Mouse (Mus musculus) retina, postnatal 7 days (tissue): ENCODE data around the gene Mpdz.

Experiments used
- DNase-seq: peaks from one replicate; pipeline ENCODE4 v3.0.0-alpha.2; 2012; ENCODE audit warnings: low read depth, low spot score

Mpdz gene

GRCm38 (mm10) chr4:81283081-81283480, 159.5 kb downstream of the Mpdz start:
- no peak for DNase-seq

DNA sequence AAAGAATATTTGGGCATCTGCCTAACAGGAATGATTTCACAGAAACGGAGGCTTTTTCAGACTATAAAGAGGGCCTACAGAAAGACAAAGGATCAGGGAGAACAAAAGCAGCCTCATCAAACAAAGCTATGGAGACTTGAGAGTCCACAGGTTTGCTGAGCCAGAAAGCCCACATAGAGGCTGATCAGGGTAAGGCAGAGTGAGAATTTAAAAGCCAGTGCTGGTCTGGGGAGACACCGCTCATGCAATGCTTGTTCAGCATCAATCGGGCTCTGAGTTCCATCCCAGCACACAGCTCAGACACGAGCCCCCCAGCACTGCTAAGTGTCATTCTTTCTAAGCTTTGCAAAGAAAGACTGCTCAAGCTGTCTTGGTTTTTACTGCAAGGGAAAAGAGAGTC, 162.5 kb downstream of the Mpdz start:
- DNase-seq: no peak

DNA sequence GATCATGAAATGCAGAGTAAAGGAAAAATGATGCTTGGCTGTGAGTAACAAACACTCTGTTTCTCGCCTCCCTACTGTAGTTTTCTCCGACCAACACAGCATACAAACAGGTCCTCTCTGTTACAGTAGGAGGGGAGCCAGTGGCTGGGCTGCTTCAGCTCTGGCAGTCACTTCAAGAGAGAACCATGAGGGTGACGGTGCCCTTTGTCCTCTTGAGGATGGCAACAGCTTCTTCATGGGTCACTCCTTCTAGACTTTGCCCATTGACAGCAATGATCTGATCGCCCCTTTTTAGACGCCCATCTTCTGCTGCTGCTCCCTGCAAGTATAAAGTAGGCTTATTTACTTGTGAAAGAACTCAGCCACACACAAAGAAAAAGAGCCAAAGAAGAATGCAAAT, 163.2 kb downstream of the Mpdz start:
- no peak for DNase-seq

- DNase-seq: no peak
Measured at GRCm38 (mm10) chr4:81275957-81276715, 166.5 kb downstream of the Mpdz start.

GRCm38 (mm10) chr4:81273067-81273466, 169.5 kb downstream of the Mpdz start:
- DNase-seq: no peak

DNA sequence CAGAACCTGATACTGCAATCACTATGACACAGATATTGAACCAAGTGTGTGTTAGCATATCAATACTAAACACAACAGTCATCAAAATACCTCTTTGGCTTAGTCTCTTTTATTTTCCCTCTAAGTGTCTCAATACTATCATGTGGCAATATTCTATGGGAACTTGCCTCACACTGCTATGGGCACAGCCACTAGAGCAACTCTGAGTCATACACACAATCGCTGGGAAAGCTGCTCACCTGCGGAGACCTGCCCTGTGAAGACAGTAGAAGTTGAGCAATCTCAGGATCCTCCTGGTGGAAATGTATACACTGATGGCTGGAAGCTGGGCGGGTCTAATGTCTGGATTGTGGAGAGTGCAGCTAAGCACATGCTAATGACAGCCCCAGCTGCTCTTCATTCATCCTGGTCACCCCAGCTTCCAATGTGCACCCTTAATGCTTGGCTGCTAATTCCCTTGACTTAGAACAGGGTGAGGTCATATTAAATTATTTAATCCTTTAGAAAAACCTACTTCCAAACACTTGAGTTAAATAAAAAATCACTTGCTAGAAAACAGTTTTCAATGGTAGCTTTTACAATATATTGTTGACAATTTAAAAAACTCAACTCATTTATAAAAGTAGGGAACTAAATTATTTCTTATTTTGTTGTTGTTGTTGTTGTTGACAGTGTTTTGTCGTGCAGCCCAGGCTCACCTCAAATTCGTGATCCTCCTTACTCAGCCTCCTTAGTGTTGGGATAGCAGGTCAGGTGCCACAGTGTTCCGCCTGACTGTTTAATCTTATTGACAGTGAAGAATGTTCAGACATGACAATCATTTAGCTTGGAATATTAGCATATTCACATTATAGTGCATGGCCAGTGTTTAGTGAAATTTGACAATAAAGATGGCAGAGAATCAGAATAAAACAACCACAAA, 189.5 kb downstream of the Mpdz start:
- no peak for DNase-seq

DNA sequence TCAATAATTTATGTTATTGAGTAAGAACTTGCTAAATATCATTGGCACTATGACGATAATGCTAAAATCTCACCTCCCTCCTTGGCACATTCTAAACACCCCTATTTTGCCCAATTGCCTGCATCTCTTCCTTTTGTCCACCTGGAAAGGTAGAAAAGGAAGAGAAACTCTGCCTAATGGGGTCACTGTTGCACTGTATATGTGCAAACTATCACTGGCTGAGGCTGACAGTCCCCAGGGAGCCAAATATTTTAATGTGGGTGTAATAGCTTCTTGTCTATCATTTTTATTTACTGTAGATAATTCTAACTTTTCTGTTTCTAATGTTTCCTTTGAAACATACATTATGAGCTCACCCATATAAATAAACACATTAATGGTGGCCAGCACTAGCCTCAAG, 190.3 kb downstream of the Mpdz start:
- no peak for DNase-seq

- peak; percentile 27 for DNase-seq
Measured at GRCm38 (mm10) chr4:81251934-81252333, 190.7 kb downstream of the Mpdz start.

GRCm38 (mm10) chr4:81249245-81249644, 193.4 kb downstream of the Mpdz start:
- no peak for DNase-seq

- no peak for DNase-seq
Measured at GRCm38 (mm10) chr4:81236227-81236626, 206.4 kb downstream of the Mpdz start.
